Mouse (Mus musculus) myocyte (in vitro differentiated cells): ENCODE results near the gene Lrrk1.

ENCODE experiments used
- MAX ChIP-seq: IDR thresholded peaks from one replicate; pipeline ENCODE4 v1.6.1; 2011; ENCODE audit warnings: low read depth, mild to moderate bottlenecking, control low read depth
- POLR2A ChIP-seq: IDR thresholded peaks from one replicate; pipeline ENCODE4 v1.6.1; 2011; ENCODE audit warnings: low read depth, mild to moderate bottlenecking, control low read depth, moderate library complexity; ENCODE audit not compliant: insufficient read length

GRCm38 (mm10) chr7:66271226-66271625, 116.9 kb downstream of the Lrrk1 start:
- TF ChIP-seq POLR2A, result no peak
- TF ChIP-seq MAX, result no peak
